Mouse (Mus musculus) layer of hippocampus, postnatal 14 days (tissue): ENCODE data around the gene Ubp1. TPM values are rescaled to one million over a fixed set of nuclear protein-coding genes. Genes with fewer than 3 reads are reported as not detected.

Experiments
- DNase-seq, 2 experiments: peaks; one replicate each; pipeline ENCODE4 v3.0.0; 2021 to 2022; ENCODE audit warnings: low spot score in 2 of 2, mixed read lengths in 1 of 2
- total RNA-seq, 2 experiments: library from RNA; stranded (reverse); gene quantifications; 2 replicates each; pipeline ENCODE4 v1.2.3; 2021

The Ubp1 gene
- total RNA-seq, 2 experiments from 2014 or later: 62.2 to 68.7 TPM

DNA sequence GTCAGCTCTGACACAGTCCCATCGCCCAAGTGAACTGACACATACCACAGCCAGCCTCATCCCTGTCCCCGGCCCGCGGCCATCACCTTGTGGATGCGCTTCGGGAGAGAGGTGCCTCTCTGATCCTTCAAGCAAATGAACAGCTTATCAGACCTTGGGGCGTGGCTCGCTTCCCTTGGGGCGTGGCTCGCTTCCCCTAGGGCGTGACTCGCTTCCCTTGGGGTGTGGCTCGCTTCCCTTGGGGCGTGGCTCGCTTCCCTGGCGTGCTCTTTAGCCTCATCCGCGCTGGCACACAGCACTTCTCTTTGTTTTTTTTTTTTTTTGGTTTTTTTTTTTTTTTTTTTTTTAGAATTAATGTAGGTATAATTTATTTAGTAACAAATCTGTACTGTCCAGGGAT lies 80.5 kb downstream of the Ubp1 start:
- DNase-seq: no peak

DNA sequence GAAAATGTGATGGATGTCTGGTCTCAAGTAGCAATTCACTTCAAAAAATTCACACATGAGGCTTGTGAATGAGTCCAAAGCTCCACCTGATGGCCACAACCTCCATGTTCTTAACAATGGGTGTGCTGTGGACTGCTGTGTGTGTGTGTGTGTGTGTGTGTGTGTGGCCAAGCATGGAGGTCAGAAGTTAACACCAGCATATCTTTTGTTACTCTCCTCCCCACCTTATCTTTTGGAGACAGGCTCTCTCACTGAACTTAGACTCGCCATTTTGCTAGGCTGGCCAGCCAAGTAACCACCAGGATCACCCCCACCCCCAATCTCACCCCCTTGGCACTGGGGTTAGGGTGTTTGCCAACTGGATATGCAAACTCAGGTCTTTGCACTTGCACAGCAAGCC lies 83.3 kb downstream of the Ubp1 start:
- no peak for DNase-seq

DNA sequence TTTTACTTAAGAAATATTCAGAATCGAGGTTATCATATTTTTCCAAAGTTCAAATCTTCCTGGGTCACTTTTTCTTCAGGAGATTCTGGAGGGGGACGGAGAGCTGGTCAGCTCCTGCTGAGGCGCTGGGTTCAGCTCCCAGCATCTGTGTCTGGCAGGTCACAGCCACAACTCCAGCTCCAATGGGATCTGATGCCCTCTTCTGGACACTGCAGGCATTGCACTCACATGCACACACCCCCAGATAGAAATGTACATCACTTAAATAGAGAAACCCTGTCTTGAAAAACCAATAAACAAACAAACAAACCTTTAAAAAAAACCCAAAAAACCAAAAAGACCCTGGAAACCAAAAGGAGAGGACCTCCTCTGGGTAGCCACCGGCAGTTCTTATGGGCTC lies 85.0 kb downstream of the Ubp1 start:
- no peak for DNase-seq

DNA sequence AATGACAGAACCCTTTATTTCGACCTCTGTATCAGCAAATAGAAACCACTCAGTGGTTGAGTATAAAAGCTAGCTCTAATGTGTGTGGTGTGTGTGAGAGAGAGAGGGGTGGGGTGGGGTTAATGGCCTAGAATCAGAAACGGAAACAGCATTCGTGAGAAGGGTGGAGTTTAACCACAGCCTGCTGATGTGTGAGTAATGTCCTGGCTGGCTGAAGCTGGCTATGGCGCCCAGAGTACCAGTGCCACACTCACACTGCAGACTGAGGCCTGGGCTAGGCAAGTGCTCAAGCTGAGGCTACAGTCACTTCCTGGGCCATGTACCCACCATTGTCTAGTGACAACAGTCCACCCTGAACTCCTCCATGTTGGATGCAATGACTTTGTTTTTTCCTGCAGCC lies 85.7 kb downstream of the Ubp1 start:
- DNase-seq: no peak

DNA sequence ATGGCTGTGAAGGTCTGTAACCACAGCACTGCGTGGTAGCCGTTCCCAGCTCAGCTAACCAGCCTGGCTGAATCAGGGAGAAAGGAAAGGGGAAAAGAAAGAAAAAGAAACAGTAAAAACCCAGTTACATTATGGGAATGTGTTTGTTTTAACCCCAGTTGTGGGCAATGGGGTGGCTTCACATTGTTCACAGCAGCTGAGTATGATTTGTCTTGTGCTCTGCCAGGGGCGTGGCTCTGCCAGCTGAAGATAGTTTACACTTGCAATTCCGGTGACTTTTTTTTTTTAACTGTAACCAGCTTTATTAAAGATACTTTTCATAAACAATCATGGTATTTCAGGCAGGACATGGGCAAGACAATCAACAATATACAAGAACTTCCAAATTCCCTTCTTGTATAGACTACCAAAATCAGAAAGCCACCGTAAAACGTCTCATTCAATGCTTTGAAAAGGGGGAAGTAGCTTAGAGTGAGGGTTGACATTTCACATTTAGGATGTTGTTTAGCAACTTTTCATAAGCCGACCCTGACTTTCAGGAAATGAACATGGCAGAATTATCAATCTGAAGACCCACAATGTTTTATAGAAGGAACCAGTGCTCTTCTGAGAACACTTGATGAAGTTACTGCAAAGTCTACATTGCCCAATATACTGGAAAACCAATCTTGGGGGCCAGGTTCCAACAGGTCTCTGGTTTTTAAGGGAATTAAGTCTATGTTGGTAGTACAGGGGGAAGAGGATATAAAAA lies 88.5 kb downstream of the Ubp1 start:
- DNase-seq: no peak

DNA sequence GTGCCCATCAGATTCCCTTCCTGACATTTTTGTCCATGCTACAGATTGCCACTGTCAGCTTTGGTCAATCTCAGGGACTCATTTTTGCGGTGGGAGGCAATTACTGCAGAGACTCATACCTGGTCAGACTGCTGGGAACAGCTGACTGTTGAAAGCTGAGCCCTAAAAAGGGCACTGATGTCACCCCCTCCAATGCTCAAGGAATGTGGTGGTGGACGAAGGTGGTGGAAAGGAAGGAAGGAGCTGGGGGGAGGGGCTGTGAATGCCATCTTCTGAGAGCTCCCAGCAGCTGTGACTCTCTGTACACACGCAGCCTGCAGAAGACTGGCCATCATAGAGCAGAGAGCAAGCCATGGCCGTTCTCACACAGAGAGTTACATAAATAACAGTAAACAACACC lies 91.4 kb downstream of the Ubp1 start:
- no peak for DNase-seq

DNA sequence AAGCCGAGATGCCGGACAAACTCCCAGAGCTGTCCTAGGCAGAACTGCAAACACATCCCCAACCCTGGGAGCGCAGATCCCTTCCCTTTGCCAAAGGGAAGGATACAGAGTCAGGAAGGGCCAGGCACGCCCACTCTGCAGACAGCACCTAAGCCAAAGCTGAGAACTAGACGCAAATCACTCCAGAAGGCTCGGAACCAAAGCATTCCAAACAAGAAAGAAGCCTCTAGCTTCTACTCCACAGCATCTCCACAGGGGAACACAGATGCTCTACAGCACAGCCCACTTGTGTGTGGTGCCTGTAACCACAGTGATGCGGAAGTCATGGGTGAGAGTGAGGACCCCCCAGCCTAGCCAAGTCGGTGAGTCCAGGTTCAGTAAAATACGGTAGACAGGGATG lies 94.4 kb downstream of the Ubp1 start:
- no peak for DNase-seq

DNA sequence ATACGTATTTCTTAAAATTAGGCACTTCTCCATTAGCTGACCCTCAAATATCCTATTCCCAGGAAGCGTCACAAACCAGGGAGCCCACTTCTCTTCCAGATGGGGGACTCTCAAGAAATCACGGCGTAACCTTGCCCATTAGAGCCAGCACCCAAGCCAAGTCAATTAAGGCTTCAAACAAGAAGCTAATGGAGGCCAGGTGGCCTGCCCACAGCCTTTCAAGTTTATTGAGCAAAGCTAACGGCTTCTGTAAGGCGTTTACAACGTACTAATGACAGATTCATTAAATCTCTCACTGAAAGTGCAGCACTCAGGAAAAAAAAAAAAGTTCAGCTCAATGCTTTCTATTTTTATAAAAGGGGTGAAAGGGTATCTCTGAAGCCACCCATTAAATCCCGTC lies 95.1 kb downstream of the Ubp1 start:
- no peak for DNase-seq

DNA sequence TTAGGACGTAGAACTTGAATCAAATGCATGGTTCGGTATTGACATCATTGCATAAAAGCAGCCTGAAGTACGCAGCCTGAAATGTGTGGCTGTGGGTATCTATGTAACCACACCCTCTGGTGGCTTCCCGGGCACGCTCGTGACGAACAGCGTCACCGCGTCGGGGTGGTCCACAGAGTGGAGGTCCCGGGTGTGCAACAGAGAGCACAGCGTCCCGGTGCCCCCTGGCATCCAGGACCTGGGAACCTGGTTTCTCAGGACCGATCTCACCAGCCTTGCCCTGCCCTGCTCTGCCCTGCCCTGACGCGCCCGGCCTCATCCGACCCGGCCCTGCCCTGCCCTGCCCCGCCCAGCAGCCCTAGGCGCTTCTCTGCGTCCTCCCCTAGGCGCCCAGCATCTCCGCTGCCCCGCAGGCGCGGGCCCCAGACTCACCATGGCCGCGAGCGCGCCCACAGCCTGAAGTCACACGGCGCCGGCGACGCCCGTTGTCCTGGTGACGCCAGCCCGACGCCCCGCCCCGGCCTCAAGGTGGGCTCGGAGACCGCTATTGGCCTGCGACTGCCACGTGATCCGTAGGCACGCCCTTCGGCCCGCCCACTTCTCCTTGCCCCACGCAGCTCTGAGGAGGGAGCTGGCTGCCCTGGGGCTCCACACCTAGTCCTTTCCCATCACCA lies 95.7 kb downstream of the Ubp1 start:
- peak; percentile 72 to 83 for DNase-seq

Other genes starting within 250 kb of the Ubp1 start
- gene Pdcd6ip, start 222.7 kb upstream of the Ubp1 start, total RNA-seq: 10 to 100 TPM; 58.9 to 61.6 TPM
- gene Clasp2, start 189.5 kb upstream of the Ubp1 start, total RNA-seq: 100 to 1,000 TPM; 254 to 274 TPM
- gene Fbxl2, start 115.3 kb downstream of the Ubp1 start, total RNA-seq: 10 to 100 TPM; 28.5 to 31.8 TPM
- gene Susd5, start 126.2 kb downstream of the Ubp1 start, total RNA-seq: 1 to 10 TPM; 3.5 to 4.5 TPM